Comparison of ENCODE assay signal across 8 mouse cellular contexts in genomic region chr14:61647182-61647880, GRCm38 (mm10). TPM values are rescaled to one million over a fixed set of nuclear protein-coding genes. Genes with fewer than 3 reads are reported as not detected.
DNase-seq lines count a peak whose midpoint lies in the region; ATAC-seq and TF ChIP-seq lines count a peak whose summit lies in the region.

No protein-coding gene starts in this region.

- no peaks in the 10 kb centered on the region for H3K36me3 ChIP-seq in ES-Bruce4 (ENCODE audit: control insufficient read depth, insufficient read depth, low read length, poor library complexity, severe bottlenecking)
- H3K36me3 ChIP-seq in heart, postnatal 0 days (replicated peaks; ENCODE audit: control insufficient read depth, insufficient read depth, low read length), result no peaks in the 10 kb centered on the region

- 0 out of 2 replicates have a peak overlapping the region, but pooled peaks have one; percentile 1 for H3K27ac ChIP-seq in ES-Bruce4 (ENCODE audit: insufficient read depth, low read length)
- H3K27ac ChIP-seq in heart, postnatal 0 days (ENCODE audit: low read depth), result peak overlapping the region; percentile 98

- peak overlapping the region; percentile 91 for H3K4me2 ChIP-seq in heart, postnatal 0 days (ENCODE audit: low read depth, low read length)

- WGBS in heart, postnatal 0 days, result under 1% methylated on average over 24 of the region's 24 CpGs

- no peak for TF ChIP-seq EP300 in ES-Bruce4 (IDR thresholded peaks at IDR 0.05; ENCODE audit: insufficient read depth, low read depth, low read length)
- no peak for TF ChIP-seq EP300 in heart, postnatal 0 days (IDR thresholded peaks at IDR 0.05; ENCODE audit: low read depth)

- no peaks in the 10 kb centered on the region for H3K9me3 ChIP-seq in ES-Bruce4 (replicated peaks; ENCODE audit: control insufficient read depth, insufficient read depth, low read length, poor library complexity, severe bottlenecking)
- no peaks in the 10 kb centered on the region for H3K9me3 ChIP-seq in heart, postnatal 0 days (replicated peaks; ENCODE audit: control insufficient read depth, low read length)

- no peaks in the 10 kb centered on the region for H3K4me1 ChIP-seq in ES-Bruce4 (ENCODE audit: control insufficient read depth, insufficient read depth, low read length)
- no peaks in the 10 kb centered on the region for H3K4me1 ChIP-seq in heart, postnatal 0 days (ENCODE audit: control insufficient read depth, insufficient read depth)

- DNase-seq in adrenal gland, postnatal 4 days (ENCODE audit: low spot score in 2 of 2), result peak; percentile 7 to 15
- peak; percentile 54 for DNase-seq in heart, postnatal 0 days (ENCODE audit: low spot score)
- DNase-seq in kidney, postnatal 4 days, result peak; percentile 54 to 68
- DNase-seq in lung, postnatal 14 days, result peak; percentile 30
- peak; percentile 12 to 43 for DNase-seq in right cerebral cortex, adult 2 months (ENCODE audit: low spot score in 2 of 2)
- peak; percentile 33 for DNase-seq in urinary bladder, postnatal 25 days (ENCODE audit: low spot score)

- peak overlapping the region; percentile 67 for H3K4me3 ChIP-seq in ES-Bruce4 (ENCODE audit: low read depth, low read length)
- H3K4me3 ChIP-seq in heart, postnatal 0 days (ENCODE audit: low read depth, low read length), result peak overlapping the region; percentile 92

- no peak for TF ChIP-seq CTCF in ES-Bruce4 (IDR thresholded peaks at IDR 0.05; ENCODE audit: low read depth, low read length)
- no peak for TF ChIP-seq CTCF in heart, postnatal 0 days (IDR thresholded peaks at IDR 0.05; ENCODE audit: low read depth)

- peak overlapping the region; percentile 91 for H3K9ac ChIP-seq in ES-Bruce4 (ENCODE audit: low read depth, poor library complexity, severe bottlenecking)
- peak overlapping the region; percentile 98 for H3K9ac ChIP-seq in heart, postnatal 0 days (replicated peaks; ENCODE audit: low read depth, low read length)

- peak; percentile 61 for ATAC-seq in erythroblast, adult 5-6 weeks (replicated peaks; ENCODE audit: low FRiP score, poor library complexity, severe bottlenecking)
- ATAC-seq in heart, postnatal 0 days (ENCODE audit: insufficient read depth, low read depth), result no peak

- no peak for TF ChIP-seq POLR2A in ES-Bruce4 (IDR thresholded peaks at IDR 0.05; ENCODE audit: insufficient read depth, low read length)

- no peaks in the 10 kb centered on the region for H3K27me3 ChIP-seq in ES-Bruce4 (ENCODE audit: control insufficient read depth, insufficient read depth, low read length, poor library complexity, severe bottlenecking)
- H3K27me3 ChIP-seq in heart, postnatal 0 days (ENCODE audit: control insufficient read depth, insufficient read depth, low read length), result no peaks in the 10 kb centered on the region

RNA-seq across cellular contexts. Expression of gene Kcnrg, which starts 40.1 kb away (rescaled TPM):
- 0.57 TPM in 1 of 2 replicates, not detected in the other for polyA plus RNA-seq in ES-Bruce4 (2011; ENCODE audit: insufficient read depth, insufficient read length, low read depth, missing spikeins)
- under 1 TPM; 0.51 to 0.87 TPM for total RNA-seq in adrenal gland, postnatal 4 days (2021)
- total RNA-seq in erythroblast, adult 5-6 weeks (2015; ENCODE audit: low replicate concordance), result not detected in 2 replicates
- 0.68 and 0.98 TPM in 2 replicates for total RNA-seq in erythroblast, adult 5-6 weeks (2017; ENCODE audit: low replicate concordance)
- 1.9 TPM in 1 of 2 replicates, not detected in the other for total RNA-seq in heart, postnatal 0 days (2014; rRNA removed; ENCODE audit: low replicate concordance)
- 0.16 and 0.33 TPM in 2 replicates for polyA plus RNA-seq in heart, postnatal 0 days (2015; fragmentation: Nextera tagmentation; extraction: Ambion mirVana)

RNA-seq across cellular contexts. Expression of gene Trim13, which starts 49.3 kb away (rescaled TPM):
- polyA plus RNA-seq in ES-Bruce4 (2011; ENCODE audit: insufficient read depth, insufficient read length, low read depth, missing spikeins), result 48.2 and 54.6 TPM in 2 replicates
- total RNA-seq in adrenal gland, postnatal 4 days (2021), result 10 to 100 TPM; 14.3 to 14.7 TPM
- total RNA-seq in erythroblast, adult 5-6 weeks (2015; ENCODE audit: low replicate concordance), result 1.3 and 6.1 TPM in 2 replicates
- total RNA-seq in erythroblast, adult 5-6 weeks (2017; ENCODE audit: low replicate concordance), result 1.7 and 7.1 TPM in 2 replicates
- 10.9 and 11.2 TPM in 2 replicates for total RNA-seq in heart, postnatal 0 days (2014; rRNA removed; ENCODE audit: low replicate concordance)
- 18.6 and 18.7 TPM in 2 replicates for polyA plus RNA-seq in heart, postnatal 0 days (2015; fragmentation: Nextera tagmentation; extraction: Ambion mirVana)

Comparison
In these comparisons a context has a peak if more than half of its experiments do, and no peak if none do; other contexts are left out.
1. DNase-seq: peak in every context shown above with its lines; median percentile 61 in kidney, postnatal 4 days; 54 in heart, postnatal 0 days; 33 in urinary bladder, postnatal 25 days; 30 in lung, postnatal 14 days; 28 in right cerebral cortex, adult 2 months; 11 in adrenal gland, postnatal 4 days.